Mouse (Mus musculus) liver, adult 2 months (tissue): ENCODE data around the gene Rasd1.

ENCODE experiments used
- CTCF ChIP-seq: fragments of 200-500 bp; IDR thresholded peaks from 2 replicates; pipeline ENCODE4 v1.5.1; 2011; ENCODE audit warnings: low read depth, low read length, control low read depth
- POLR2A ChIP-seq: fragments of 200-500 bp; IDR thresholded peaks from 2 replicates; pipeline ENCODE4 v1.6.1; 2011; ENCODE audit warnings: low read length, control low read depth; ENCODE audit not compliant: insufficient read depth; ENCODE audit errors: extremely low read depth

DNA sequence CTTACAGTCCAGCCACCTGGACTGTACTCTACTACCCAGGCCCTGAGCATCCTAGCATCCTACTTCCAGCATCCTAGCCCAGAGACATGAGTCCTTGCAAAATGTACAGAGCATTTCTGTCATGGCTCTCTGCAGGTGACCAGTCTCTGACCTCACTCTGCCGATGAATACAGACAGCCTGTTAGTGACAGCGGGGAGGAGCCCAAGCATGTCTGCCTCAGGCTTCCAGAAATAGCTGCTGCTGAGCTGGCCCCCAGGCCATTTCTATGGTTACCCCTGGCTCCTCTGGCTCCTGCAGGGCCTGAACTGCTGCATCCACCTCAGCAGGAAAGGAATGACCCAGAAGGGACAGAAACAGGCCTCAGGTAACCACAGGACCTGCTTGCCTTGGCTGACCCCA is 6.9 kb upstream of the Rasd1 start:
- TF ChIP-seq CTCF (no peak), POLR2A (no peak)
